Mouse (Mus musculus) gonadal fat pad, adult 2 months (tissue): ENCODE measurements around the gene Nps. TPM values are rescaled to one million over a fixed set of nuclear protein-coding genes. Genes with fewer than 3 reads are reported as not detected.

Source experiments
- polyA plus RNA-seq: library from polyadenylated mRNA; depleted of rRNA; stranded (reverse); fragments of >200 nt; gene quantifications from 2 replicates; pipeline ENCODE4 v1.2.3, GENCODE M21; 2012; rRNA removed

Gene Nps
- polyA plus RNA-seq, 1 experiment: not detected

Other genes with a start within 250 kb of the Nps start
- gene Foxi2, start 151.6 kb downstream of the Nps start, polyA plus RNA-seq: not detected in 2 replicates